Mouse (Mus musculus) C2C12 (cell line): ENCODE results near the gene Trim41.

Experiments
- CEBPB ChIP-seq: IDR thresholded peaks from one replicate; pipeline ENCODE4 v1.6.1; 2011; ENCODE audit warnings: low read depth, mild to moderate bottlenecking, control low read depth, moderate library complexity
- CTCF ChIP-seq: IDR thresholded peaks from one replicate; pipeline ENCODE4 v1.5.1; 2011; ENCODE audit not compliant: control insufficient read depth, insufficient read depth, insufficient read length
- USF1 ChIP-seq: IDR thresholded peaks from one replicate; pipeline ENCODE4 v1.6.1; 2011; ENCODE audit warnings: low read depth, mild to moderate bottlenecking, control low read depth, moderate library complexity

DNA sequence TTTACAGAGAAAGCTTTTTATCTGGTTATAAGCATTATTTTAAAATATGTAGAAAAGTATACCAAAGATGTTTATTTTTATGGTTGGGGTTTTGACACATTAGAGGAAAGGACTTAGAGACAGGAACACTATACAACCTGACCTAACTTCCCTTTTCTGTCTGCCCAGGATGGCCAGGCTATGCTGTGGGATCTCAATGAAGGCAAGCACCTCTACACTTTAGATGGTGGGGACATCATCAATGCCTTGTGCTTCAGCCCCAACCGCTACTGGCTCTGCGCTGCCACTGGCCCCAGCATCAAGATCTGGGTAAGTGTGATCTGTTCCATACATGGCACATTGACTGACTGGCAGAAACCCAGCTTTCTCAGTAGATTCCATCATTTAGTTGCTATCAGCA, 13.2 kb downstream of the Trim41 start:
- no peak for TF ChIP-seq CTCF
- TF ChIP-seq USF1, result no peak
- TF ChIP-seq CEBPB, result no peak
